Mouse (Mus musculus) right cerebral cortex, postnatal 36 days (tissue): ENCODE measurements at regions not wholly inside any gene's neighbourhood (a gene's known extent, or its start where the extent isn't known, plus 50 kb on each side); places are given as distances from the start of the nearest gene placed in this dataset.
A peak's percentile ranks its signal among the peaks of the same experiment; 100 is the strongest.

Experiments
- DNase-seq, 2 experiments: peaks; one replicate each; pipeline ENCODE4 v3.0.0; 2022; ENCODE audit warnings: low spot score in 2 of 2, mixed read lengths in 1 of 2

- peak; percentile 6 to 19 for DNase-seq
Measured at GRCm38 (mm10) chr3:56590071-56590470, 406.6 kb upstream of the Nbea start.

GRCm38 (mm10) chr3:56575422-56575821 lies 391.9 kb upstream of the Nbea start:
- no peak for DNase-seq

- DNase-seq: no peak
Measured at GRCm38 (mm10) chr3:56536178-56536577, 352.7 kb upstream of the Nbea start.

- no peak for DNase-seq
Measured at GRCm38 (mm10) chr3:56504445-56504844, 320.9 kb upstream of the Nbea start.

GRCm38 (mm10) chr3:56499301-56499700 lies 315.8 kb upstream of the Nbea start:
- no peak for DNase-seq

GRCm38 (mm10) chr3:56493937-56494336 lies 310.4 kb upstream of the Nbea start:
- DNase-seq: no peak

- DNase-seq: no peak
Measured at GRCm38 (mm10) chr3:56489154-56489553, 305.7 kb upstream of the Nbea start.

GRCm38 (mm10) chr3:56485550-56486400 lies 302.3 kb upstream of the Nbea start:
- no peak for DNase-seq

- DNase-seq: no peak
Measured at GRCm38 (mm10) chr3:56484096-56484495, 300.6 kb upstream of the Nbea start.

GRCm38 (mm10) chr3:56483370-56483769 lies 299.9 kb upstream of the Nbea start:
- no peak for DNase-seq

- no peak for DNase-seq
Measured at GRCm38 (mm10) chr3:56479529-56479928, 296.0 kb upstream of the Nbea start.

- no peak for DNase-seq
Measured at GRCm38 (mm10) chr3:56478544-56479140, 295.1 kb upstream of the Nbea start.

- peak; percentile 19 to 34 for DNase-seq
Measured at GRCm38 (mm10) chr3:56475529-56476527, 292.3 kb upstream of the Nbea start.

- DNase-seq: no peak
Measured at GRCm38 (mm10) chr3:56472651-56473050, 289.1 kb upstream of the Nbea start.

GRCm38 (mm10) chr3:56471823-56472222 lies 288.3 kb upstream of the Nbea start:
- no peak for DNase-seq

GRCm38 (mm10) chr3:56471185-56471584 lies 287.7 kb upstream of the Nbea start:
- DNase-seq: no peak

- DNase-seq: no peak
Measured at GRCm38 (mm10) chr3:56457625-56458024, 274.1 kb upstream of the Nbea start.

GRCm38 (mm10) chr3:56456317-56456716 lies 272.8 kb upstream of the Nbea start:
- no peak for DNase-seq

GRCm38 (mm10) chr3:56438900-56439299 lies 255.4 kb upstream of the Nbea start:
- DNase-seq: no peak

GRCm38 (mm10) chr3:56438020-56438747 lies 254.7 kb upstream of the Nbea start:
- DNase-seq: no peak

- DNase-seq: no peak
Measured at GRCm38 (mm10) chr3:56437058-56437457, 253.6 kb upstream of the Nbea start.
